8 mouse cellular contexts compared by ENCODE assay signal in the genomic region with DNA sequence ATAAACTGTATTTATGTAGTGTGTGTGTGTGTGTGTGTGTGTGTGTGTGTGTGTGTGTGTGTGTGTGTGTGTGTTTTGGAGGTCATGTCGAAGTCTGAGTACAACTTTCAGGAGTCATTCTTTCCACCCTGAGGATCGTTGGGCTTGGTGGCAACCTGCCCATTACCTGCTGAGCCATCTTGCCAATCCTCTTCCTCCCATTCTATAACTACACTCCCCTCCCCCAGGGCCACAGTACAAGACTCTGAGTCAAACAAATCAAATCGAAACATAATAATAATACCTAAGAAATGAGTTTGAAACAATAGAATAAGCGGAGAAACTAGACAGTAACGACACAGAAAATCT. TPM values are rescaled to one million over a fixed set of nuclear protein-coding genes. Genes with fewer than 3 reads are reported as not detected.
A peak's percentile ranks its signal among the peaks of the same experiment; 100 is the strongest.
DNase-seq lines count a peak whose midpoint lies in the region; ATAC-seq lines count a peak whose summit lies in the region.

No protein-coding gene starts in this region.

- H3K9me3 ChIP-seq in kidney, embryonic 14.5 days (ENCODE audit: control insufficient read depth, low read length) = no peaks in the 10 kb centered on the region

- 58% methylated on average over 5 of the region's 5 CpGs for WGBS in kidney, embryonic 14.5 days

- peak overlapping the region; percentile 69; the same call in 1 of the 2 replicates for H3K4me2 ChIP-seq in kidney, embryonic 14.5 days (replicated peaks; ENCODE audit: low read depth, low read length)

- no peaks in the 10 kb centered on the region for H3K4me1 ChIP-seq in kidney, embryonic 14.5 days (ENCODE audit: control insufficient read depth, insufficient read depth, low read length)

- no peaks in the 10 kb centered on the region for H3K27me3 ChIP-seq in kidney, embryonic 14.5 days (ENCODE audit: control insufficient read depth, insufficient read depth, low read length)

- no peak overlapping the region for H3K4me3 ChIP-seq in kidney, embryonic 14.5 days (ENCODE audit: low read length)

- H3K27ac ChIP-seq in kidney, embryonic 14.5 days (ENCODE audit: low read depth, low read length) = no peak overlapping the region

- no peak for ATAC-seq in kidney, embryonic 14.5 days (ENCODE audit: low FRiP score, low TSS enrichment)

- no peak for DNase-seq in kidney, adult 18-20 months
- DNase-seq in NIH3T3 (ENCODE audit: low read depth) = peak; percentile 35
- DNase-seq in cerebellum, adult 8-10 months = peak; percentile 24
- peak; percentile 30 for DNase-seq in kidney, postnatal 10 days
- no peak for DNase-seq in embryo, embryonic 10.5 days (ENCODE audit: low spot score)
- DNase-seq in thymus, postnatal 4 days = no peak
- DNase-seq in lung, postnatal 4 days = no peak

- H3K9ac ChIP-seq in kidney, embryonic 14.5 days (ENCODE audit: low read depth, low read length) = no peak overlapping the region

- no peaks in the 10 kb centered on the region; the same call in 1 of the 2 replicates for H3K36me3 ChIP-seq in kidney, embryonic 14.5 days (ENCODE audit: control insufficient read depth, insufficient read depth, low read length)

RNA-seq across cellular contexts. Expression of a gene that starts 0.6 kb away (rescaled TPM):
- polyA plus RNA-seq in kidney, embryonic 14.5 days (2014; fragmentation: Nextera tagmentation; extraction: Ambion mirVana) = 9.9 and 15.6 TPM in 2 replicates

RNA-seq across cellular contexts. Expression of a gene that starts 41.9 kb away (rescaled TPM):
- 201 and 230 TPM in 2 replicates for polyA plus RNA-seq in kidney, embryonic 14.5 days (2014; fragmentation: Nextera tagmentation; extraction: Ambion mirVana)

Comparison
In these comparisons a context has a peak if more than half of its experiments do, and no peak if none do; other contexts are left out.
1. DNase-seq: peak in NIH3T3 (single experiment), cerebellum, adult 8-10 months (single experiment) and kidney, postnatal 10 days (single experiment); none in kidney, adult 18-20 months (single experiment), embryo, embryonic 10.5 days (single experiment), thymus, postnatal 4 days (single experiment) and lung, postnatal 4 days (0 of 2).